Mouse (Mus musculus) A20 (cell line): ENCODE measurements around the gene Rnpepl1.
"Not testable (repeated sequence)": the region's sequence is repeated elsewhere in the genome, so short reads cannot be mapped to it uniquely, and the experiment has no call there.

Experiments used
- DNase-seq: peaks from one replicate; pipeline ENCODE4 v3.0.0-alpha.2; 2011; ENCODE audit warnings: low read depth, low spot score

The Rnpepl1 gene

GRCm38 (mm10) chr1:92936467-92936866 lies 25.9 kb downstream of the Rnpepl1 start:
- DNase-seq: no peak

- DNase-seq: no peak
Observed at GRCm38 (mm10) chr1:92937797-92938196, 27.2 kb downstream of the Rnpepl1 start.

GRCm38 (mm10) chr1:92939746-92940145 lies 29.2 kb downstream of the Rnpepl1 start:
- DNase-seq: no peak

GRCm38 (mm10) chr1:92943219-92943989 lies 32.8 kb downstream of the Rnpepl1 start:
- DNase-seq: no peak

GRCm38 (mm10) chr1:92947966-92948365 lies 37.4 kb downstream of the Rnpepl1 start:
- DNase-seq: no peak

GRCm38 (mm10) chr1:92949426-92949825 lies 38.8 kb downstream of the Rnpepl1 start:
- peak; percentile 49 for DNase-seq

GRCm38 (mm10) chr1:92950607-92951006 lies 40.0 kb downstream of the Rnpepl1 start, which contains the start of gene Gpr35:
Gene Gpr35 (plus strand): TSS chr1:92950865.
- no peak for DNase-seq

- no peak for DNase-seq
Observed at GRCm38 (mm10) chr1:92953641-92954040, 43.1 kb downstream of the Rnpepl1 start.

GRCm38 (mm10) chr1:92956571-92957335 lies 46.2 kb downstream of the Rnpepl1 start:
- DNase-seq: peak; percentile 20

- DNase-seq: no peak
Observed at GRCm38 (mm10) chr1:92958999-92959398, 48.4 kb downstream of the Rnpepl1 start.

GRCm38 (mm10) chr1:92970791-92971190 lies 60.2 kb downstream of the Rnpepl1 start:
- DNase-seq: not testable (repeated sequence)

- DNase-seq: no peak
Observed at GRCm38 (mm10) chr1:92971879-92972795, 61.6 kb downstream of the Rnpepl1 start.

GRCm38 (mm10) chr1:92972854-92973253 lies 62.3 kb downstream of the Rnpepl1 start:
- peak; percentile 60 for DNase-seq
